ENCODE assay signal across 17 mouse cellular contexts in genomic region chr2:103400691-103401090, GRCm38 (mm10). TPM values are rescaled to one million over a fixed set of nuclear protein-coding genes. Genes with fewer than 3 reads are reported as not detected.
"Had no signal": no experiment of that assay in that cellular context is flagged by ENCODE, and none has a peak within 500 bp of the region (broad histone marks: within the 10 kb centered on the region; RNA-seq: fewer than 3 reads in every experiment).

No protein-coding gene starts in this region.

- DNase-seq: kidney, postnatal 25 days; layer of hippocampus, postnatal 36 days; liver, embryonic 13.5 days; lung, adult 2 months; lung, postnatal 14 days; lung, postnatal 4 days; midbrain, embryonic 14.5 days; right cerebral cortex, postnatal 14 days; right cerebral cortex, postnatal 4 days; thymus, postnatal 25 days had no signal

- H3K27me3 ChIP-seq: liver, embryonic 13.5 days; stomach, embryonic 15.5 days had no signal

- H3K36me3 ChIP-seq: liver, embryonic 13.5 days; stomach, embryonic 15.5 days had no signal

- H3K4me3 ChIP-seq: left cerebral cortex, adult 2 months; liver, embryonic 13.5 days; stomach, embryonic 15.5 days had no signal

RNA-seq across cellular contexts. Expression of gene Elf5, which starts 10.8 kb away (rescaled TPM):
- polyA plus RNA-seq: liver, adult 2 months; midbrain, embryonic 11.5 days; midbrain, embryonic 14.5 days; midbrain, postnatal 0 days; neural tube, embryonic 11.5 days; neural tube, embryonic 14.5 days had no signal
